Mouse (Mus musculus): ENCODE results near the gene Eif3b.

Gene Eif3b

GRCm38 (mm10) chr5:140418489-140419441, at the start of gene Eif3b:
TSS of gene Eif3b (plus strand) at chr5:140419328.
- DNase-seq (ENCODE audit: low read depth, low spot score): peak; percentile 89

DNA sequence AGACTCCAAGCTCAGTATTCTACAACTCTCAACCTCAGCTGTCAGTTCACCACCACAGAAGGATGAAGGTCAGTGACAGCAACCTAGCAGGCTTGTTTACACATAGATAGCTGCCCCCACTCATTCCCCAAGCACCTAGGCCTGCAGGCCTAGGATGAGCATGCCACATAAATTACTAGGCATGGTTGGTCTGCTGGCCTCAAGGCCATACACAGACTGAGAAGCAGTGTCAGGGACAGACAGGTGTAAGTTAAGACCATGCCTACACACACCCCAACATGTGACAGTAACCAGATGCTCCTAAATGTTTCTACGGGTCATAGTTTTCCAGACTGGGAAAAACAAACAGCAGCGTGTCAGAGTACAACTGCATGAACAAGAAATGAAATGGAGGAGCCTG, 49.7 kb upstream of the Eif3b start:
- no peak for DNase-seq (ENCODE audit: low read depth, low spot score)

DNA sequence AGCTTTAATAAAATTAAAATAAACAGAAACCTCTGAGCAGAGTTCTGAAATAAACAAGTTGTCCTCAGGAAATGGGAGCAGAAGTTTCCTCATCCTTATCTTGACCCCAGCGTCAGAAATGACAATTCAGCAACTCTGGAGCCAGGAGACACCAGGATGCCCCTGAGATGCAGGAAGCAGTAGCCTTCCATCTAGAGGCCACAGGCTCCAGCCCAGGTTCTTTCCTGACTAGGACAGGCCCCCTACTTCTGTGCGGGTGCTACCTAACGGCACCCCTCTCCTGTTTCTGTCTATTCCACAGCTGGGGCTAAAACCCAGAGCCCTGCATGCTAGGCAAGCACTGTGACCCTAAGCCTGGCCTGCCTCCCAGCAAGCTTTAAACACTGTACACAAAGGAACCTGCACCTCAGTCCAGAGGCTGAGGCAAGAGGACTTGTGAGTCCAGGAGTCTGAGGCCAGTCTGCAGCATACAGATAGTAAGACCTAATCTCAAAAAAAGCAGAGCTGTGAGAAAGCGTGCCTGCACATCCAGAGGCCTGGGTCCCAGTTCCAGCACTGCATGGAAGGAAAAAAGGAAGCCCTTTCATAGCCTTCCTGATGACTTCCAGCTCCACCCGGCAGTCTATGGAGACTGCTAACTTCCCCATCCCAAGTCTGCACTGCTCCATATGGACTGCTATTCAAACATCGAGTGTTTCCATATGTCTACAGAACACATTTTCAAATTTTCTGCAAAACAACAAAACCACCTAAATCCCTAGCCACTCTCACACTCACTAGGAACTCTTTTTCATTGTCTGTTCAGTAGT, 48.5 kb upstream of the Eif3b start:
- no peak for DNase-seq (ENCODE audit: low read depth, low spot score)

DNA sequence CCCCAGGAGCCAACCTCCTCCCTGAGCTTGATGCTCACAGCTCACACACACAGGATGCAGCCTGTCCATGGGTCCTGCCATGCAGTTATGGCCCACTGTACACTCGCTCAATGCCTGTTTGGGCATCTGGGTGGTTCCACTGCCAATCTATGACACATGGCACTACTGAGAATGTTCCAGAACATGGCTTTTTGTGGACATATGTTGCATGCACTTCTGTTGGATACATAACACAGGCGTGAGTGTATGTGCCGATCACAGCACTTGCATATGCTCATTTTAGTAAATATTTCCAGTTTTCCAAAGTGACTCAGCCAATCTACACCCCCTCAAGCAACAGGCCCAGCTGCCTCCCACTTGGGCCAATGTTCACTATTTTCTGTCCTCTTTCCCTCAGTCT, 47.5 kb upstream of the Eif3b start:
- no peak for DNase-seq (ENCODE audit: low read depth, low spot score)

- no peak for DNase-seq (ENCODE audit: low read depth, low spot score)
Observed at GRCm38 (mm10) chr5:140373711-140374110, 45.4 kb upstream of the Eif3b start.

DNA sequence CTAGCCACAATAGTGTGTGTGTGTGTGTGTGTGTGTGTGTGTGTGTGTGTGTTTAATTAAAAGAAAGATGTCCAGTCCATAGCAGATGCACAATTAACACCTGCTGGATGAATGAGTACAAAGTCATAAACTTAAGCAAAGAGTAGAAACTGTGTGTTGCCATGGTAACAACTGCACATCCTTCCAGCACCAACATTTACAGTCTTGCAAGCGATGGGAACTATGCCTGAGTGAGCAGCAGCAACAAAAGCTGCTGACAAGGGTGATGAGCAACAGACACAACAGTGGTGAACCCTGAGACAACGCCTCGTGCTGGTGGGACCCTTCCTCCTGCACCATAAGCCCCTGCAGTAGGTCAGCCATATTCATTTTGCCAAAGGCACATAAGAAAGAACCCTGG, 44.9 kb upstream of the Eif3b start:
- no peak for DNase-seq (ENCODE audit: low read depth, low spot score)

- no peak for DNase-seq (ENCODE audit: low read depth, low spot score)
Observed at GRCm38 (mm10) chr5:140375249-140375829, 43.8 kb upstream of the Eif3b start.

DNA sequence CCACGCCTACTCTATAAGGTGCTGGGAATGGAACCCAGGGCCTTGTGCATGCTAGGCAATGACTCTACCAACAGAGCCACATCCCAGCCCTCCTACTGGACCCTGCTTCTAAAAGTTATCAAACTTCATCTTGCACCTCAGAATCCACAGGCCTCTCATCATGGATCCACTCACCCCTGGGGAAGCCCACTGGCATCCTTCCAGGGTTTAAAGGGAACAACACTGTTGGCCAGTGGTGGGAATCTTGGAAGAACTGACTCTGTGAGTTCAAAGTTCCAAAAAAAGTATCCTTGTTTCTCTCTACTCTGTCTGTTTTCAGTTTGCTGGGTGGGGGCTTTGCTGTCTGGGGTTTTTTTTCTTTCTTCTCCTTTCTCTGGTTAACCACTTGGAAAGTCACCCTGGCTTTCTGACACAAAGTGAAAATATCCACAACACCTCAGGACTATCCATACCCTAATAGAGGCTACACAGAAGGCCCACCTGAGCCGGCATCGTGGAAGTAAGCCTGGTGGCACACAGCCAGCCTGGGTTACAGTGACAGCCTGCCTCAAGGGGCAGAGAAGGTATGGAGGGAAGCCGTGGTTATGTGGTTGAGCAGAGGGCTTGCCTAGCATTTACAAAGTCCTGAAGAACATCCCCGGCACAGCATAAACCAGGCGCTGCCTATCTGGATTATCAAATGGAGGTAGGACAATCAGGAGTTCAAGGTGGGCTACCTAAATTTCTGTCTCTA, 40.8 kb upstream of the Eif3b start:
- DNase-seq (ENCODE audit: low read depth, low spot score): no peak

GRCm38 (mm10) chr5:140379299-140379698, 39.8 kb upstream of the Eif3b start:
- DNase-seq (ENCODE audit: low read depth, low spot score): no peak

DNA sequence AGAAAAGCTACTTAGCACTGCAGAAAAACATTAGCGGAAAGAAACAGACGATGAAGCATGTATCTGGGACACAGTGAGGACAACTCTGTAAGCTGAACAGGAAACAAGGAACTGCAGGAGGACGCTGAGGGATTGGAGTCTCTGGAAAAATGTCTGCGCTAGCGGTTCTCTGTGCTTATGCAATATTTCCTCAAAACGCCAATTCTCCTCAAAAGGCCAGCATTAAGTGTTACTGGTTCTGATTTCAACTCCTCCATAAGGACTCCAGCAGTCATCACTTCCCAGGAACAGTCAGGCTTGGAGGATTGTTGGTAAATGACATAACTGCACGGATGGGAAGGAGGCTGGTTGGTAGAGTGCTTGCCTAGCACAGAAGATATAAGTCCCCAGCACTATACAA, 38.0 kb upstream of the Eif3b start:
- DNase-seq (ENCODE audit: low read depth, low spot score): no peak

DNA sequence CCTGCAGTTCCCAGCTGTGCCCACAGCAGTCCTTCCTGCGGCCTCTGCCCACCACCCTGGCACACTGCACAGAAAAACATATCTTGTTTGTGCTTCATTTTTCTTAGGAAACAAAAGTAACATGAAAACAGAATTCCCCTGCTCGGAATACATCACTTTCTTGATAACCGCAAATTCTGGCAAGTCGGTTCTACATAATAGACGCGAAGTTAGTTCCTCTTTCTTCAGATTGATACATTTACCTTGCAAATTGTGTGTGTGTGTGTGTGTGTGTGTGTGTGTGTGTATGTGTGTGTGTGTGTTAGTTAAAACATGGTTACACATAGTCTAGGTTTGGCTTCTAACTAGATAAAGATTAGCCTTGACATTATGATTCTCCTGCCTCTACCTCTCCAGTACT, 36.4 kb upstream of the Eif3b start:
- no peak for DNase-seq (ENCODE audit: low read depth, low spot score)

DNA sequence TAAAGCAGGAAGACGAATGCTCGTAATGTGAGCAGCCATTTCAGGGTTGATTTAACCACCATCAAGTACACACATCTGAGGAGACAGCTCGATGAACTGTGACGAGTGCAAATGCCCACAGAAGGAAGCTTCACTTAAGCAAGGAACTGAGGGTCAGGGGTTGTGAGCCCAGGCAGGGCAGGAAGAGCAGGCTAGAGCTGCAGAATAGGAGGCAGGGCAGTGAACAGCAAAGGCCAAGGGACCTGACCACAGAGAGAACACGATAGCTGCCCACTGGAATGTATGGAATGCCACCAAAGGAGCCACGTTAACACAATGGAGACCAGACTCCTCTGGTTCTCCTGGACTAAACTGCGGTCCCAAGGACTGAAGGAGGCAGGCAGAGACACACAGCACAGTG, 35.6 kb upstream of the Eif3b start:
- no peak for DNase-seq (ENCODE audit: low read depth, low spot score)

- DNase-seq (ENCODE audit: low read depth, low spot score): no peak
Observed at GRCm38 (mm10) chr5:140384462-140384861, 34.7 kb upstream of the Eif3b start.

- no peak for DNase-seq (ENCODE audit: low read depth, low spot score)
Observed at GRCm38 (mm10) chr5:140387236-140387635, 31.9 kb upstream of the Eif3b start.

DNA sequence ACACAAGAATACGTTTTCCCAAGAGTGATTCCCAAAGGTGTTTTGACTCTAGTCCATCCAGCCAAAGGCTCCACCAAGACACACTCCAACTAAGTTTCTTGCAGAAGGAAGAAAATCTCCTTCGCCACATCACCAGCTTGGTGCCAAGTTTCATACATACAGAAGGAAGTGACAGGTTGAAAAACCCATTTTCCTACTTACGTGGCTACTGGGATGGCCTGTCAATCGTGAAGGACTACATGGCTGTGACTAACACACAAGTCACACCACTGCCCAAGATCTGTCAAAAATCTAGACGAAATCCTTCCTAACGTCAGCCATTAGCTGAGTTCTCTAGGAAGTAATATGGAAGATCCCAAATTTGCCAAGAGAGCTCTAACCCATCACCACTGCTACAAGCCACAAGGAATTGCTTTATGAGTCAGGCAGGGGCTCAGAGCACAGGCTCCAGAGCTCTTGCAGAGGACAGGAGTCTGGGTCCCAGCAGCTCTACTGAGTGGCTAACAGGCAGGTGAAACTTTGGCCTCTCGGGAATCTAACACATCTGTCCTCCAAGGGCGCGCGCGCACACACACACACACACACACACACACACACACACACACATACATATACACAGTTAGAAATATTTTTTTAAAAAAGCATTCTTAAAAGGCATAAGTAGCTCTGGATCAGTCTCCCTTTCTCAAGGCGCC, 31.2 kb upstream of the Eif3b start:
- no peak for DNase-seq (ENCODE audit: low read depth, low spot score)

- peak; percentile 92 for DNase-seq (ENCODE audit: low read depth, low spot score)
Observed at GRCm38 (mm10) chr5:140388588-140389576, 30.2 kb upstream of the Eif3b start, which contains the start of gene Snx8. TSS of gene Snx8 (minus strand) at chr5:140389262.

DNA sequence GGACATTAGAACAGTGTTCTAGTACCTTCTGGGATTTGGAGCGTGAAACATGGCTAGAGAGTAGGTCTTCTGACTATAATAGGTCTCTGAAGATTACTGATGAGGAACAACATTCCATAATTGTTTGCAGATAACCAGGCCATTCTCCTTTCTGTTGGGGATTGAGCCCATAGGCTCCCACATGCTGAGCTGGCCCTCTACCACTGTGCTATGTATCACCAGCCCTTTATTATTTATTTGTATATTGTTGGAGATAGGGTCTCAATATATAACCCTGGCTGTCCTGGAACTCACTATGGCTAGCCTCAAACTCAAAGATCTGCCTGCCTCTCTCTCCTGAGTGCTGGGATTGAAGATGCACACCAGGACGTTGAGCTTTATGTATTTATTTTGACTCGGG, 29.5 kb upstream of the Eif3b start:
- DNase-seq (ENCODE audit: low read depth, low spot score): no peak

DNA sequence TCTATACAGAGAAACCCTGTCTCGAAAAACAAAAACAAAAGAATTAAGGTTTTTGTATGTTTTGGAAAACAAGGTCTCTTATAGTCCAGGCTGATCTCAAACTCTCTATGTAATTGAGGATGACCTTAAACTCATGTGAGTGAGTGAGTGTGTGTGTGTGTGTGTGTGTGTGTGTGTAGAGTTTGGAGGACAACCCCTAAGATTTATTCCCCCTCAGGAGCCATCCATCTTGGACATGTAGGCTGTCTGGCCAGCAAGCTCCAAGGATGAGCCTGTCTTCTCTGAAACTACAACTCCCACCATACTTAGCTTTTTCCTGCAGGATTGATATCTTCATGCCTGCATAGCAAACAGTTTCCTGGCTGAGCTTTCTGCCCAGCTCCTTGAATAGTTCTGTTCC, 27.7 kb upstream of the Eif3b start:
- no peak for DNase-seq (ENCODE audit: low read depth, low spot score)

GRCm38 (mm10) chr5:140391981-140392380, 27.1 kb upstream of the Eif3b start:
- DNase-seq (ENCODE audit: low read depth, low spot score): no peak

- DNase-seq (ENCODE audit: low read depth, low spot score): no peak
Observed at GRCm38 (mm10) chr5:140392701-140393100, 26.4 kb upstream of the Eif3b start.

Measured in retina, postnatal 7 days (tissue).